Mouse (Mus musculus): ENCODE results near the gene Naaladl2. TPM values are rescaled to one million over a fixed set of nuclear protein-coding genes. Genes with fewer than 3 reads are reported as not detected.

The Naaladl2 gene
- polyA plus RNA-seq, 1 experiment from 2014 or later: 2.8 TPM

DNA sequence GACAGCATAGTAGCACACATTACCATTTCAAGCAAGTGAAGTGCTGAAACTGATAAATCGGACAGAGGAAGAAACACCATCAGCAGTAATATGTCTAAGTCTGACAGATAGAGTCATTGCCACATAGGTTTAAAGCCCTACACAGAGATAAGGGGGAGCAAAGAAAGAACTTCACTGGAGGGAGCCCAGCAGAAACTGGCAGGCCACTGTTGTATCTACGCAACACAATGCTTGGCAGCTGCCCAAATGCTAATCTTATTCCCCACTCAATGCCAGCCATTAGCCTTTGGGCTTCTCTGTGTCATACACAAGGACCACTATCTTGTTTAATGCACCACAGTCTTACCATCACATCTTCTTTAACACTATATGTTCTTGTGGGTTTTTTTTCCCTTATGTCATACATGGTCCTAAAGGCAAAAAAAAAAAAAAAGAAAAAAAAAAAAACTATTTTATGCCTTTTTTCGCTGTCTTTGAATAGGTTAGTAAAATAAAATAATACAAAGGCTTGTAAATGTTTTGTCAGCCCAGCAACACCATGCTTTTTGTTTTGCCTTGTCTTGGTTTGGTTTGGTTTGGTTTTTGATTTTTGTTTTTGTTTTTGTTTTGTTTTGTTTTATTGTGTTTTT, 1072.8 kb downstream of the Naaladl2 start:
- WGBS: 55% methylated on average over 3 of the region's 3 CpGs
- no peak for ATAC-seq

DNA sequence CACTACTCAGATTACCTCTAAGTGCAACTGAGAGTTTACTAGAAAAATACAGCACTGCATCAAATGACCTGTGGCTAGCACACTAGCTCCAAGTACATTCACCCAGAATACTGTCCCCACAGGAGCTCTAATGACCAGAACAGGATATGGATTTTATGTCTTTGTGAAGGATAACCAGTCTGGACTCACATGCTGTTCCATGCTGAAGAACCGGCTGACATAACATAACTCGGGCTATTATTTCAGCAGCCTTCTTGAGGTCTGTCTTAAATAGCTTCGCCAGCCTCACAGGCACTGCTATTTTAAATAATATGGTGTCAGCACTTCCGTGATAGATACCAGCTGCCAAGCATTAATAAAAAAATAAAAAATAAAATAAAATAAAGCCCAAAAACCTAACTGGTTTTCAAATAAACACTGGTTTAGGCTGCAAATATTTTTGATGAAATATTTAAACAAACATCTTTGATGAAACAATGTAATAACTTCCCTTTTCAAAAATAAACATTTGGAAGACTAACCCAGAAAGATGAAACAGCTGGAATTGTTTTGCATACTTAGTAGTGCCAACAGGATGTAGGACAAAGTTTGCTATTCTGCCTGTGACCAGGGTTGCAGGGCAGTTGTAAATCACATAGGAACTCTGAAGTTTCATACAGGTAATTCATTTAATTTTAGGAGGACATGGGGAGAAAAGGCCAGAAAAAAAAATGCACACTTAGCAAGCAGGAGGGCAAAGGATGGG, 1073.5 kb downstream of the Naaladl2 start:
- Histone ChIP-seq H3K4me3 (ENCODE audit: low read depth, low read length) (no peak overlapping the region), H3K9me3 (ENCODE audit: control insufficient read depth) (no peaks in the 10 kb centered on the region), H3K4me2 (replicated peaks; ENCODE audit: low read depth) (no peak overlapping the region), H3K27me3 (replicated peaks; ENCODE audit: control insufficient read depth, insufficient read depth, low read length) (no peaks in the 10 kb centered on the region), H3K27ac (ENCODE audit: low read depth, low read length) (no peak overlapping the region), H3K36me3 (ENCODE audit: control insufficient read depth, insufficient read depth) (no peaks in the 10 kb centered on the region), H3K4me1 (replicated peaks; ENCODE audit: control insufficient read depth, insufficient read depth, low read length) (no peaks in the 10 kb centered on the region), H3K9ac (ENCODE audit: low read depth, low read length) (no peak overlapping the region)
- TF ChIP-seq CTCF (IDR thresholded peaks at IDR 0.05; ENCODE audit: low read depth): no peak
- no peak for ATAC-seq
- WGBS: 56% methylated on average over 4 of the region's 4 CpGs

More for the DNA sequence above, 1072.8 kb downstream of the Naaladl2 start:
- no peak overlapping the region for H3K27ac ChIP-seq (ENCODE audit: low read depth, low read length)
- no peaks in the 10 kb centered on the region for H3K27me3 ChIP-seq (replicated peaks; ENCODE audit: control insufficient read depth, insufficient read depth, low read length)
- H3K9me3 ChIP-seq (ENCODE audit: control insufficient read depth): no peaks in the 10 kb centered on the region
- no peak overlapping the region for H3K4me2 ChIP-seq (replicated peaks; ENCODE audit: low read depth)
- no peak for TF ChIP-seq CTCF (IDR thresholded peaks at IDR 0.05; ENCODE audit: low read depth)
- H3K4me1 ChIP-seq (replicated peaks; ENCODE audit: control insufficient read depth, insufficient read depth, low read length): no peaks in the 10 kb centered on the region
- H3K4me3 ChIP-seq (ENCODE audit: low read depth, low read length): no peak overlapping the region
- no peak overlapping the region for H3K9ac ChIP-seq (ENCODE audit: low read depth, low read length)
- no peaks in the 10 kb centered on the region for H3K36me3 ChIP-seq (ENCODE audit: control insufficient read depth, insufficient read depth)

DNA sequence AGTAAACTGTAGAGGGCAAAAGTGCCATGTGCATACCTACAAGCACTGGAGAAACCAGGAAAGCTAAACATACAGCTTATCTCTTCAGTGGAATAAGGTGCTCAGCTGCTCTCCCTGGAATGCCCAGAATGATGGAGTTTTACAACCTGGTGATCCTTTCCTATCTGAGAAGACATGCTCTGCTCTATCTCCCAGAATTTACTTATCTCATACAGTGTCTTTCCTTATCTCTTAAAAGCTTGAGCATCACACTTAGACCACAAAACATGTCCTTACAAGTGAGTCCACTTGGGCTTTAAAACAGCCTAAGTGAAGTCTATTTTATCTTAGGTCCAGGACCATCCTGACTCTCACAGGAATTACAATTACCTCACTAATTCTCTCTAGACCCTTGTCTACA, 1095.8 kb downstream of the Naaladl2 start:
- H3K4me2 ChIP-seq (replicated peaks; ENCODE audit: low read depth): no peak overlapping the region
- no peaks in the 10 kb centered on the region for H3K36me3 ChIP-seq (ENCODE audit: control insufficient read depth, insufficient read depth)
- no peak overlapping the region for H3K27ac ChIP-seq (ENCODE audit: low read depth, low read length)
- H3K9ac ChIP-seq (ENCODE audit: low read depth, low read length): no peak overlapping the region
- no peaks in the 10 kb centered on the region for H3K4me1 ChIP-seq (replicated peaks; ENCODE audit: control insufficient read depth, insufficient read depth, low read length)
- no peak for ATAC-seq
- no peaks in the 10 kb centered on the region for H3K27me3 ChIP-seq (replicated peaks; ENCODE audit: control insufficient read depth, insufficient read depth, low read length)
- H3K4me3 ChIP-seq (ENCODE audit: low read depth, low read length): no peak overlapping the region
- no peak for TF ChIP-seq CTCF (IDR thresholded peaks at IDR 0.05; ENCODE audit: low read depth)
- H3K9me3 ChIP-seq (ENCODE audit: control insufficient read depth): no peaks in the 10 kb centered on the region

DNA sequence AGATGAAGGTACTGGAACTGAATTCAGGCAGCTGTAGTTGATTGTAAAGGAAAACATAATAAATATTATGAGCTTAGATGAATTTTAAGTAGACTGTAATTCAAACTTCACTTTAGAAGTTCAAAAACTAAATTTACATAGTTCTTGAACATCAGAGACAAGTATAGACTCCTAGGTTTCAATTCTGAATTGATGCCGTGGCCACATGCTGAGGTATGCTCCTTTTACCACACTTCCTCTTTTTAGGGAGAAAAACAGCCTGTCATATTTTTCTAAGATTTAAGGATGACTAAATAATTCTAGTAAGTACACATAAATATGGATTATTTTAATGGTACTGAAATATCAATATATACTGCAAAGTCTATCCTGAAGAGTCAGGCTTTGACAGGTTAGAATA, 1142.3 kb downstream of the Naaladl2 start:
- H3K9me3 ChIP-seq (ENCODE audit: control insufficient read depth): no peaks in the 10 kb centered on the region
- H3K4me3 ChIP-seq (ENCODE audit: low read depth, low read length): no peak overlapping the region
- no peaks in the 10 kb centered on the region for H3K36me3 ChIP-seq (ENCODE audit: control insufficient read depth, insufficient read depth)
- TF ChIP-seq CTCF (IDR thresholded peaks at IDR 0.05; ENCODE audit: low read depth): no peak
- H3K4me2 ChIP-seq (replicated peaks; ENCODE audit: low read depth): no peak overlapping the region
- H3K27me3 ChIP-seq (replicated peaks; ENCODE audit: control insufficient read depth, insufficient read depth, low read length): no peaks in the 10 kb centered on the region
- H3K4me1 ChIP-seq (replicated peaks; ENCODE audit: control insufficient read depth, insufficient read depth, low read length): no peaks in the 10 kb centered on the region
- 90% methylated on average over 1 of the region's 1 CpGs for WGBS
- no peak overlapping the region for H3K27ac ChIP-seq (ENCODE audit: low read depth, low read length)
- H3K9ac ChIP-seq (ENCODE audit: low read depth, low read length): no peak overlapping the region
- no peak for ATAC-seq

DNA sequence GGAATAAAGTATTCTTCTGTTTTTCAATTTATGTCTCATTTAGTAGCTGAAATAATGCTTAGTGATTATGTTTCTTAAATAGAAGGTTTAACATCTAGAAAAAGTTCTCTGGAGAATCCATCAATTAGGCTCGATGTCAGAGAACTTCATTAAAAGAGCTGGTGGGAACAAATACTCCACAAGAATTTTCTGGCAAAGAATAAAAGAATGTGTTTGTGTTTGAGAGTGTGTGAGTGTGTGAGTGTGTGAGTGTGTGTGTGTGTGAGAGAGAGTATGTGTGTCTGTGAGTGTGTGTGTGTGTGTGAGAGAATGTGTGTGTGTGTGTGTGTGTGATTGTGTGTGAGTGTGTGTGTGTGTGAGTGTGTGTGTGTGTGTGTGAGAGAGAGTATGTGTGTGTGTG, 1170.3 kb downstream of the Naaladl2 start:
- H3K9me3 ChIP-seq (ENCODE audit: control insufficient read depth): no peaks in the 10 kb centered on the region
- WGBS: 79% methylated on average over 1 of the region's 1 CpGs
- no peak for ATAC-seq

DNA sequence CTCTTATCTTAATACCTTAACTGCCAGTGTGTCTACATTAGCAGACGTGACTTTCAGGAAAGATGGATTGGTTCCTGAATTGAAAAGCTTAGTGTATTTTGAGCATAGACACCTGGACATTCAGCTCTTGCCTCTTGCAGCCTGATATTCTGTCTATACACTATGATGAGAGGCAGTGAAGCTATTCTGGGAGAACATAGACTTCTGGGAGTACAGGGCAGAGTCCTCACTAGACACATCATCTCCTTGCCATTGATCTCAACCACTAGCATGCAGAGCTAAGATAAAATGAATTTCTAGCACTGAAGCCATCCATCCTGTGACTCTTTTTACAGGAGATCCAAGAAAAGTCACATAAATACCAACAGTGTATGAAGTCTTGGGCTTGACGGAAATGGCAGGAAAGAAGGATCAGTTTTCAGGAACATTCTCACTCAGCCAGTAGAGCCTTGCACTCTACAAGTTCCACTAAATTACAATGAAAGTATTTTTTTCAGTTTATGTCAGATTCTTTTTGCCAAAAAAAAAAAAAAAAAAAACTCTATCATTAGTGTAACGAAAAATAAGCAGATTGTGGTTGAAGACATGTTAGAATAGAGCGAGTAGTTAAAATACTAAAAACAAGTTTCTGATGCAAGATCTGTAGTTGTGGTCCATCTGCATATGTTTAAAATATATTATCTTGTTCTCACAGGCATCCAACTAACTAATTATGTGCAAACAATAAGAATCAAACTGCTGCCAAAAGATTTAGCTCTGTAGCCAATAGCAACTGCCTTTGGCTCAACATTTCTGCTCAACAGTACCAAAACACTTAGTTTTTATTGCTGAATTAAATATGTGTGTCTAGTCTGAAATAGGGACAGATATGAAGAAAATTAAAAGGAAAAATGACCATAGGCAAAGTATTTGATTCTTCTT, 1171.1 kb downstream of the Naaladl2 start:
- Histone ChIP-seq H3K36me3 (ENCODE audit: control insufficient read depth, insufficient read depth) (no peaks in the 10 kb centered on the region), H3K9me3 (ENCODE audit: control insufficient read depth) (no peaks in the 10 kb centered on the region), H3K27ac (ENCODE audit: low read depth, low read length) (no peak overlapping the region), H3K27me3 (replicated peaks; ENCODE audit: control insufficient read depth, insufficient read depth, low read length) (no peaks in the 10 kb centered on the region), H3K4me3 (ENCODE audit: low read depth, low read length) (no peak overlapping the region), H3K9ac (ENCODE audit: low read depth, low read length) (no peak overlapping the region), H3K4me2 (replicated peaks; ENCODE audit: low read depth) (no peak overlapping the region), H3K4me1 (replicated peaks; ENCODE audit: control insufficient read depth, insufficient read depth, low read length) (no peaks in the 10 kb centered on the region)
- ATAC-seq: no peak
- WGBS: 68% methylated on average over 4 of the region's 4 CpGs
- TF ChIP-seq CTCF (IDR thresholded peaks at IDR 0.05; ENCODE audit: low read depth): no peak

More for the DNA sequence above, 1170.3 kb downstream of the Naaladl2 start:
- Histone ChIP-seq H3K36me3 (ENCODE audit: control insufficient read depth, insufficient read depth) (no peaks in the 10 kb centered on the region), H3K4me3 (ENCODE audit: low read depth, low read length) (no peak overlapping the region), H3K27ac (ENCODE audit: low read depth, low read length) (no peak overlapping the region), H3K4me1 (replicated peaks; ENCODE audit: control insufficient read depth, insufficient read depth, low read length) (no peaks in the 10 kb centered on the region), H3K9ac (ENCODE audit: low read depth, low read length) (no peak overlapping the region), H3K27me3 (replicated peaks; ENCODE audit: control insufficient read depth, insufficient read depth, low read length) (no peaks in the 10 kb centered on the region), H3K4me2 (replicated peaks; ENCODE audit: low read depth) (no peak overlapping the region)
- no peak for TF ChIP-seq CTCF (IDR thresholded peaks at IDR 0.05; ENCODE audit: low read depth)

All from intestine, postnatal 0 days (tissue).